Mouse (Mus musculus) stomach, postnatal 0 days (tissue): ENCODE results near the gene Gm20441. TPM values are rescaled to one million over a fixed set of nuclear protein-coding genes. Genes with fewer than 3 reads are reported as not detected.
A peak's percentile ranks its signal among the peaks of the same experiment; 100 is the strongest.

Experiments
- ATAC-seq: fragments of 200-750 bp; cut with Nextera tagmentation; 2 replicates; pipeline ENCODE4 v1.8.0; 2017; ENCODE audit not compliant: low FRiP score, low TSS enrichment
- DNase-seq: peaks from one replicate; pipeline ENCODE4 v3.0.0-alpha.2; 2016; ENCODE audit warnings: low spot score
- H3K27ac ChIP-seq: fragments of 300-500 bp; sonication (generic); replicated peaks from 2 replicates; pipeline ENCODE4 v1.5.1; 2014; ENCODE audit warnings: mild to moderate bottlenecking, control low read depth
- H3K27me3 ChIP-seq: fragments of 300-500 bp; sonication (generic); 2 replicates; pipeline ENCODE4 v1.6.1; 2014; ENCODE audit warnings: low read length; ENCODE audit not compliant: control insufficient read depth, insufficient read depth
- H3K36me3 ChIP-seq: fragments of 300-500 bp; sonication (generic); 2 replicates; pipeline ENCODE4 v1.6.1; 2014; ENCODE audit warnings: low read length, mixed read lengths; ENCODE audit not compliant: control insufficient read depth, insufficient read depth
- H3K4me1 ChIP-seq: fragments of 300-500 bp; sonication (generic); replicated peaks from 2 replicates; pipeline ENCODE4 v1.6.1; 2014; ENCODE audit warnings: antibody characterized with exemption; ENCODE audit not compliant: control insufficient read depth, insufficient read depth
- H3K4me2 ChIP-seq: fragments of 300-500 bp; sonication (generic); replicated peaks from 2 replicates; pipeline ENCODE4 v1.6.1; 2014; ENCODE audit warnings: low read depth, mild to moderate bottlenecking, control low read depth, moderate library complexity
- H3K4me3 ChIP-seq: fragments of 300-500 bp; sonication (generic); 2 replicates; pipeline ENCODE4 v1.5.1; 2014; ENCODE audit warnings: low read depth, low read length, control low read depth
- H3K9ac ChIP-seq: fragments of 300-500 bp; sonication (generic); 2 replicates; pipeline ENCODE4 v1.6.1; 2014; ENCODE audit warnings: mild to moderate bottlenecking, low read length, control low read depth, mixed read lengths
- H3K9me3 ChIP-seq: fragments of 300-500 bp; sonication (generic); 2 replicates; pipeline ENCODE4 v1.6.1; 2016; ENCODE audit warnings: low read length; ENCODE audit not compliant: control insufficient read depth
- CTCF ChIP-seq: IDR thresholded peaks from 2 replicates; pipeline ENCODE4 v1.5.1; 2016; ENCODE audit warnings: antibody characterized with exemption, low read depth, mild to moderate bottlenecking, moderate library complexity
- EP300 ChIP-seq: optimal IDR thresholded peaks from 2 replicates; pipeline ENCODE3; 2016; ENCODE audit warnings: antibody characterized with exemption
- WGBS: fragments of 180-500 bp; shearing (Covaris S2); extraction: QIAGEN DNeasy Blood & Tissue Kit; methylation state at CpG from one replicate; pipeline ENCODE4 v1.1.7; 2014; 5-methylcytosine and 5-hydroxymethylcytosine counted together
- polyA plus RNA-seq: library from polyadenylated mRNA; unstranded; fragments of >200 nt; fragmentation: Nextera tagmentation; extraction: Ambion mirVana; gene quantifications from 2 replicates; pipeline ENCODE4 v1.2.1, GENCODE M21; 2015

Gene Gm20441
- polyA plus RNA-seq, 1 experiment from 2014 or later, result 0.64 TPM

GRCm38 (mm10) chr10:75756719-75757118, 24.0 kb downstream of the Gm20441 start:
- no peak overlapping the region for H3K9ac ChIP-seq
- ATAC-seq (0 out of 2 replicates have a peak, but pooled peaks have one; percentile 18), DNase-seq (no peak)
- H3K36me3 ChIP-seq, result peaks cover 18% of the 10 kb centered on the region
- WGBS, result 84% methylated on average over 11 of the region's 11 CpGs
- no peaks in the 10 kb centered on the region for H3K4me1 ChIP-seq
- TF ChIP-seq CTCF, result no peak
- TF ChIP-seq EP300, result no peak
- H3K9me3 ChIP-seq, result no peaks in the 10 kb centered on the region
- no peak overlapping the region for H3K27ac ChIP-seq
- no peak overlapping the region for H3K4me2 ChIP-seq
- H3K4me3 ChIP-seq, result no peak overlapping the region
- no peaks in the 10 kb centered on the region for H3K27me3 ChIP-seq

- Histone ChIP-seq H3K4me3 (no peak overlapping the region), H3K9me3 (no peaks in the 10 kb centered on the region), H3K4me1 (no peaks in the 10 kb centered on the region), H3K36me3 (peaks cover 33% of the 10 kb centered on the region), H3K27me3 (no peaks in the 10 kb centered on the region), H3K4me2 (no peak overlapping the region), H3K27ac (no peak overlapping the region), H3K9ac (no peak overlapping the region)
- WGBS, result 40% methylated on average over 3 of the region's 3 CpGs
- DNase-seq, result peak; percentile 82
- ATAC-seq, result peak; percentile 84
- TF ChIP-seq EP300 (no peak), CTCF (peak; percentile 99)
Measured at GRCm38 (mm10) chr10:75744017-75744416, 36.7 kb downstream of the Gm20441 start.

- WGBS, result 94% methylated on average over 12 of the region's 12 CpGs
- Histone ChIP-seq H3K27ac (no peak overlapping the region), H3K27me3 (no peaks in the 10 kb centered on the region), H3K9me3 (no peaks in the 10 kb centered on the region), H3K4me3 (no peak overlapping the region), H3K4me1 (no peaks in the 10 kb centered on the region), H3K4me2 (no peak overlapping the region), H3K9ac (no peak overlapping the region), H3K36me3 (peaks cover 31% of the 10 kb centered on the region)
- ATAC-seq (no peak), DNase-seq (no peak)
- TF ChIP-seq EP300 (no peak), CTCF (no peak)
Measured at GRCm38 (mm10) chr10:75743369-75743768, 37.4 kb downstream of the Gm20441 start.

- no peaks in the 10 kb centered on the region for H3K9me3 ChIP-seq
- 92% methylated on average over 3 of the region's 3 CpGs for WGBS
- DNase-seq, result no peak
- no peak overlapping the region for H3K4me2 ChIP-seq
- H3K36me3 ChIP-seq, result peaks cover 16% of the 10 kb centered on the region; the same call in 1 of the 2 replicates
- TF ChIP-seq EP300, result no peak
- no peak for TF ChIP-seq CTCF
- ATAC-seq, result no peak
- H3K4me1 ChIP-seq, result no peaks in the 10 kb centered on the region
- no peaks in the 10 kb centered on the region for H3K27me3 ChIP-seq
- H3K9ac ChIP-seq, result no peak overlapping the region
- no peak overlapping the region for H3K27ac ChIP-seq
- H3K4me3 ChIP-seq, result no peak overlapping the region
Measured at GRCm38 (mm10) chr10:75740866-75741265, 39.9 kb downstream of the Gm20441 start.

- Histone ChIP-seq H3K27me3 (no peaks in the 10 kb centered on the region), H3K9ac (no peak overlapping the region), H3K36me3 (peaks cover 25% of the 10 kb centered on the region), H3K4me3 (no peak overlapping the region), H3K9me3 (no peaks in the 10 kb centered on the region), H3K27ac (no peak overlapping the region), H3K4me2 (no peak overlapping the region), H3K4me1 (no peaks in the 10 kb centered on the region)
- ATAC-seq, result no peak
- no peak for DNase-seq
- 89% methylated on average over 7 of the region's 7 CpGs for WGBS
- TF ChIP-seq EP300 (no peak), CTCF (no peak)
Measured at GRCm38 (mm10) chr10:75725449-75725848, 55.3 kb downstream of the Gm20441 start.

Other genes starting within 250 kb of the Gm20441 start
- gene Lrrc75b, start 220.6 kb downstream of the Gm20441 start, polyA plus RNA-seq, result 0.73 and 0.93 TPM in 2 replicates
- 1.9 and 2.1 TPM in 2 replicates for gene Ggt1, start 219.3 kb downstream of the Gm20441 start, polyA plus RNA-seq
- 2.6 and 2.8 TPM in 2 replicates for gene Ggt5, start 191.6 kb downstream of the Gm20441 start, polyA plus RNA-seq
- 12.2 and 14.1 TPM in 2 replicates for gene Susd2, start 136.9 kb downstream of the Gm20441 start, polyA plus RNA-seq
- gene Cabin1, start 16.6 kb downstream of the Gm20441 start, polyA plus RNA-seq, result 13.9 and 14.7 TPM in 2 replicates
- 64.1 and 68.4 TPM in 2 replicates for gene Ddt, start 7.5 kb downstream of the Gm20441 start, polyA plus RNA-seq
- gene Gstt3, start 460 bp upstream of the Gm20441 start, polyA plus RNA-seq, result 72.6 and 77.8 TPM in 2 replicates
- gene Gstt1, start 17.6 kb upstream of the Gm20441 start, polyA plus RNA-seq, result 16.1 and 19.7 TPM in 2 replicates
- gene Gstt4, start 41.6 kb upstream of the Gm20441 start, polyA plus RNA-seq, result not detected in 2 replicates
- 77.4 and 81.0 TPM in 2 replicates for gene Gstt2, start 56.5 kb upstream of the Gm20441 start, polyA plus RNA-seq
- 805 and 984 TPM in 2 replicates for gene Mif, start 79.3 kb upstream of the Gm20441 start, polyA plus RNA-seq
- gene Derl3, start 112.5 kb upstream of the Gm20441 start, polyA plus RNA-seq, result 23.6 and 32.3 TPM in 2 replicates
- 81.9 and 82.8 TPM in 2 replicates for gene Smarcb1, start 140.7 kb upstream of the Gm20441 start, polyA plus RNA-seq
- gene Chchd10, start 152.2 kb upstream of the Gm20441 start, polyA plus RNA-seq, result 232 and 235 TPM in 2 replicates
- gene Mmp11, start 155.5 kb upstream of the Gm20441 start, polyA plus RNA-seq, result 9.9 and 14.6 TPM in 2 replicates
- gene Gm867, start 159.7 kb upstream of the Gm20441 start, polyA plus RNA-seq, result 0.22 TPM in 1 of 2 replicates, not detected in the other
- gene Vpreb3, start 162.1 kb upstream of the Gm20441 start, polyA plus RNA-seq, result 0.16 and 0.22 TPM in 2 replicates
- gene Gm5134, start 173.6 kb upstream of the Gm20441 start, polyA plus RNA-seq, result not detected in 2 replicates